Mouse (Mus musculus): ENCODE measurements around the gene Cdhr3.

The Cdhr3 gene

DNA sequence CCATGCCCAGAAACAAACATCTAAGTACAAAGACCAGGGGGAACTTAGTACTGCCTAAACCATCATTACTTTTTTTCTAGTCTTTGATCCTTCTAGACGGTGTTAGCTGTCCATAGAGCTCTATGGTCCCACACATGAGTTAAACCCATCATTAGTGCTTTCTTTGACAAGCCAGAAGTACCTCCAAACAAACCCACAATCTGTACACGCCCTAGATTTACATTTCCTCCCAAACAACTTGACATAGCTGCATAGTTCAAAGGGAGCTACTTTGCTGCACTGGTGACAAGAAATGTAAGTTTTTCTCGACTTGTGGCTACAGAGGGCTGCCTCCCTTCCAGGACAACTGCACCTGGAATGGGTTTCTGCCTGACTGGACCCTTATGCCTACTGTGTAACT is 16.4 kb downstream of the Cdhr3 start:
- DNase-seq (ENCODE audit: low spot score in 2 of 2): no peak

GRCm38 (mm10) chr12:33071901-33072672 is 20.6 kb downstream of the Cdhr3 start:
- DNase-seq (ENCODE audit: low spot score in 2 of 2): no peak

DNA sequence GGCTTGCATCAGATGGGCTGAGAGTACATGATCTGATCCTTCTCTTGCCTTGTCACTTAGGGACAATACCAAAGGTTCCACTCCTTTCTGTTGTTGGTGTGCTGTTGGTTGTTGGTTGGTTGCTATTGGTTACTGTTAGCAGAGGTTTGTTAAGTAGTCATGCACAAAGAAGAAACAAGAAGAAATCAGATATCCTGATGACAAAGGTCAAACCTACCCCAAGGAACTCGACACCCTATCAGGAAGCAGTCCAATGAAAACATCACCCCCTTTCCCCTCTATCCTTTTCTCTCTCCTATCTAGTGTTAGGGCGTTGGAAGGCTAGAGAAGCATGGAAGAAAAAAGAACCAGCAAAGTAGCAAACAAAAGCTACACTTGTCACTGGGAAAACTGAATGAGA is 23.7 kb downstream of the Cdhr3 start:
- no peak for DNase-seq (ENCODE audit: low spot score in 2 of 2)

DNA sequence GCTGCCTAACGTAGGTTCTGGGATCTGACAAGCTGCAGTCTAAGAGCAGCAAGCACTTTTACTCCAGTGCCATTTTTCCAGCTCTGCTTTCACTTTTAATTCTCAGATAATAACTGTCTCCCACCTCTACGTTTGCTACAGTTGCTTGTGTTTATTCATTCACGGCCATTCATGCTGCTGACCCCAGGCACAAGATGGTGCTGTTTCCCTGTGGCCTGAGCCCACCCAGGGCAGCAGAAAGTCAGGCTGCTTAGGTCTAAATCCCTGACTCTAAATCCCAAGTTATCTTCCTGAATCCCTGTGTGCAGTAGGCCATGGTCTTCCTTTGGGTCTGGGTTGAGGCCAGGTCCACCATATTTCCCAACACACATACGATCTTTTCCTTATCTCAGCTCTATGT is 26.3 kb downstream of the Cdhr3 start:
- no peak for DNase-seq (ENCODE audit: low spot score in 2 of 2)

DNA sequence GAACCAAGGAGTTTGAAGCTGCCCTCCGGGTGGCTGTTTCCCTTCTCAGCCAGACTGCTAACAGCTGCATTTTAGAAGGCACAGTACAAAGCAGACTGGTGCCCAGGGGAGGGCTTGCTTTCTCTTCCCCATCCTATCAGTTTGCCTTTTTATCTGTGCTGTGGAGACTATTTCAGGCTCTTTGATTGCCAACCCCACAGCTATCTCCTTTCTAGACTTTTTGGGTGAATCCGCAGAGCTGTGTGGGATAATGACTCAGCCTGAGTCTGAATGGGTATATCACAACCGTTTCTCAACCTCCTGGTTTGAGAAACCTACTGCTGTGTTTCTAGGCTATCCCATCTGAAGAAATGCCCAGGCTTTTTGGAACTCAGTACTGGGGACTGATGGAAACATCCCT is 27.5 kb downstream of the Cdhr3 start:
- DNase-seq (ENCODE audit: low spot score in 2 of 2): no peak

DNA sequence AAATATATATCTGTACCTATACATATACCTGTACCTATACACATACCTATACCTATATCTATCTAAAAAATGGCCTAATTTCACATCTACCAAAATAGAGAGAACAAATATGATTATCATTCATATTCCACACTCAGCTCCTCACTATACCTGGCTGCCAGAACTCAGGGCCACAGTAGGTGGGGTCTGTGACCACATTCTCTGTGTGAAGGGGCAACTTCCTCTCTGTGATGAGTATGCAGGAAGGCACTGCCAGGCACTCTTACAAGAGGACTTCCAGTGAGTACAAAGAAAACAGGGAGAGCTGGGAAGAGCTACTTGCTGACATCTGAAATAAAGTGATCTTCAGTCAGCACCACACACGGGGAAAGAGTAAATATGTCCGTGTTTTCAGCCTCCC is 28.4 kb downstream of the Cdhr3 start:
- no peak for DNase-seq (ENCODE audit: low spot score in 2 of 2)

GRCm38 (mm10) chr12:33063250-33063649 is 29.4 kb downstream of the Cdhr3 start:
- no peak for DNase-seq (ENCODE audit: low spot score in 2 of 2)

DNA sequence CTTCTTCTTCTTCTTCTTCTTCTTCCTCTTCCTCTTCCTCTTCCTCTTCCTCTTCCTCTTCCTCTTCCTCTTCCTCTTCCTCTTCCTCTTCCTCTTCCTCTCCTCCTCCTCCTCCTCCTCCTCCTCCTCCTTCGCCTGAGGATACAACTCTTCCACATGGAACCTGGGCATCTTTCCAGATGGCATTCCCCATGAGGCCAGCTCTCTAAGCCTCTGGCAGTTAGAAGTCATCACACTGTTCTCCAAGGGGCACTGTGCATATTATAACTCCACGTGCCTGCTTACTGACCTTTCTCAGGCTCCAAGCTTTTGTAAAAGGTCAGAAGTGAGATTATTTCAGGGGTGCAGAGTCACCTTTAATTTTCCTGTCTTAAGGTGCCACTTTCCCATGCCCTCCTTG is 30.3 kb downstream of the Cdhr3 start:
- DNase-seq (ENCODE audit: low spot score in 2 of 2): peak in 1 of 2 experiments; percentile 53

GRCm38 (mm10) chr12:33061651-33062050 is 31.0 kb downstream of the Cdhr3 start:
- DNase-seq (ENCODE audit: low spot score in 2 of 2): peak; percentile 44 to 50

DNA sequence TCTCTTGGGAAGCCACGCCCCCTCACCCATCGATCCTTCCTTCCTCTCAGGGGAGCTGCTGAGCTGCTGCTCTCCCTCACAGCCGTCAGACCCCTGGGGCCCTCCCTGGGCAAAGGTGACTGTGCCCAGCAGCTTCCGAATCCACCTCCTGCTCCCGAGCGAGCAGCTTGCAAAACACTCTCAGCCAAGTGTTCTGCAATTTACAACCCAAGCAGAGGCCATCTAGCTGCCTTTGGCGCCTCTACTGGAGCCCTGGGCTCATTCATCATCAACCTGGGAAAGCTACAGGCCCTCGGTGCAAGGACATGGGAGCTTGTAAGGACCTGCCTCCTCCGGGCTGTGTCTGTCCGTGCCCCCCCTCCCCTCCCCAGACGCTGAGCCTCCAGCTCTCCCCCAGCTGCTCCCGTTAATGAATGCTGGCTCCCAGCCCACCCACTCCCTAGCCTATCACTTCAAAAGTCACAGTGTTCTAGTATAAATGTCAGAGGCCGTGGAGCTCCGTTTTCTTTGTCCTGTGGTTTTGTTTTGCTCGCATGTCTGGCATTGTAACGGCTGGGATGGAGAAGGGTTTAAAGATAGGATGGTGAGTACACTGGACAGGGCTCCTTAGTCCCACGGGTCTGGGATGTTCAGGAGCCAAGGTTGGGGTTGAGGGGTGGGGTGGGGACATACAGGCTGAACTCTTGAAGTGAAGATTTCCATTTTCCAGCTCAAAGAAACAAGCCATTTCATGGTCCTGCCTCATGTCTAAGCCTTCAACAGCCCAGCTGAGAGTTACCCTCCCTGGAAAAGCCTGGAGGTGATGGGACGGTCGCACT is 35.2 kb downstream of the Cdhr3 start:
- peak; percentile 10 to 32 for DNase-seq (ENCODE audit: low spot score in 2 of 2)

DNA sequence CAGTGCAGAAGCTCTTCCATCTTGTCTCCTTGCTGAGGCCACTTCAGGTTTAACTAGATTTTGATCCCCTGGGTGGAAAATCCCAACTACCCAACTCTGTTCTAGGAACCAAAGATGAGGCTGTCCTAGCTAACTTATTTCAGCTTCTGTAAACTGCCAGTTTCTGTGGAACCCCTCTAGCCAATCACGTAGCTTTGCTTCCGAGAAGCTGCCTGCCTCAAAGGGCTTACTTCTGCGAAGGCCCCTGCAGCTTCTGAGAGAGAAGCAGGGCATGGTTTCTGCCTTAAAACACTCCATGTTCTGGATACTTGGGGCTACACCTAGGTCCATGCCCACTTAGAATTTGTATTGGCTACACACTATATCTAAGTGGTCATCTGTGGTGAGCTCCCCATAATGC is 36.1 kb downstream of the Cdhr3 start:
- DNase-seq (ENCODE audit: low spot score in 2 of 2): no peak

DNA sequence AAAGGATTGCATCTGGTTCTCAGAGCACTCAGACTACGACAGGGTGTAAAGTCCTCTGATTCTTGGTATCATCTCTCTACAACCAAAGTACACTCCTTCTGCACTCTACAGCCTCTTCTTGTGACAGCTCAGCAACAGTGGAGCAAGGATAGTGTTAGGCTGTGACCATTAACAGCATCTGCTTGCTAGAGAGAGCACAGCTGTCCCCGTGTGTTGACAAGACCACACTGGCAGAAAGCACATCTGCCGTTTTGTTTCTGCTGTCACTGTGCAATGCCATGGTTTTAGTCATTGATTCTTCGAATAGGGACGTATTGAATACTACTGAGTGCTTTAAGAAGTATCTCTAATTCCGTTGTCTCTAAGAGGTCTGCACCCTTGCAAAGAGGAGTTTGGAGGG is 36.6 kb downstream of the Cdhr3 start:
- DNase-seq (ENCODE audit: low spot score in 2 of 2): no peak

GRCm38 (mm10) chr12:33053746-33054145 is 38.9 kb downstream of the Cdhr3 start:
- DNase-seq (ENCODE audit: low spot score in 2 of 2): no peak

DNA sequence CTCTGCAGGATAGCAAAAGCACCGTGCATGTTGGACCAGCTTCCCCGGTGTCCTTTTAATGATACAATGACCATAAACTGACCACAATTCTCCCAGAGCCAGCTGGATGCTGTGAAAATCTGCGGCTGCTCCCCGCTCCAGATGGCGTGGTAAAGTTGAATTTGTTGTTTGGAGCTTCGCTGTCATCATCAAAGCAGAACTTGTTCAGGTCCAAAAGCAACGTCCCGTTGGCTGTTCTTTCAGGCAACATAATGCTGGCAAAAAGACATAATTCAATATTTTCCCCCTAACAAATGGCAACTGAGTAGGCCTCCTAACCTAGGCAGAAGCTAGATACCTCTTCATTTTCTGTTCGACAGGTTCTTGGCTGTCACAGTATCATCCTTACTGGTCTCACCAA is 39.4 kb downstream of the Cdhr3 start:
- DNase-seq (ENCODE audit: low spot score in 2 of 2): no peak

DNA sequence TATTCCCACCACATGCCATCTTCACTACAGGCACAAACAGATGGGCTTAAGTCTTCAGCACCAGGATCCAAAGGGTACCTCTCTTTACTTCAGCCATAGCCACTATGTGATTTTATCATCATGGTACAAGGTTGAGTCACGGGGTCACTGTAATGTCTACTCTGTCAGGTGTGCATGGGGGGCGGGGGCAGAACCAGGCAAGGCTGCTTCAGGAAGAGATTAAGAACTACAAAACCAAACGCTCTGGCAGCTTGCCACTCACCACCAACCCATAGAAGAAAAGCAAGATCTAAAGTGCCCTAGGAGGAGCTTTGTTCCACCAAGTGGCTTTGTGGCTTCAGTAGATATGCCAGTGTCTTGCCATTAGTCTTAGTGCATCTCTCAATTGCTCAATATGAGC is 44.3 kb downstream of the Cdhr3 start:
- DNase-seq (ENCODE audit: low spot score in 2 of 2): no peak

GRCm38 (mm10) chr12:33046434-33046833 is 46.2 kb downstream of the Cdhr3 start:
- DNase-seq (ENCODE audit: low spot score in 2 of 2): no peak

DNA sequence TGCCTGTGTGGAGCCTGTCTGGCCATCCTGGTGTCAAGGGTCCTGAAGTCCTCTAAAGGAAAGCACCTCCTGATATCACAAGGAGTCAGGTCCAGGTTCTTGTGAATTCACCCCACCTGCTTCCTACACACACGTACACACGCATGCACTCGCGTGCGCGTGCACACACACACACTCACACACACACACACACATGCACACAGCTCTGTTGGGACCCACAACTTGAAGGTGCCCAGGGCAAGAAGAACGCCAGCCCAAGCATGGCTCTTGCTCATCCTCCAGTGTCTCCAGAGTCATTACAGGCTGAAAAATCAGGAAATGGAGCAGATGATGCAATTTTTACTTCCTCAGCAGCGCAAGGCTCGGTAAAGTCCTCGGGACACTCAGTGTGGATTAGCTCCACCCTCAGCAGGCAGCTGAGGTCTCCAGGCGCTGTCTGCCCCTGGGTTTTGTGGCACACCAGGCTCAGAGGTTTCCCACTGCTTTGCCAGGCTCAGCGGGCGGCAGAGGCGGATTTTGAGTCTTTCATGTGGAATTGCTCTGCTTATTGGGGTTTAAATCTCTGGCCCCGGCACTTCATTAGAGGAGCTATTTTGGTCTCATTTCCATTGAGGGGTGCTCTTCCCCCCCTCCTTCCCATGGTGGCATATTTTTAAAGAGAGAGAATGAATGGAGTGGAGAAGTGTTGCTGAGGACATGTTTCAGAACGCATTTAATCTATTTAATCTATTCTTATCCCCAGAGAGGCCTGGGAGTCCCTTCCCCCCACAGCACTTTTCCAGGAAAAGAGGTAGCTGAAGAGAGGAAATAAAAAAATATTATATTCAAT is 46.9 kb downstream of the Cdhr3 start:
- peak in 1 of 2 experiments; percentile 39 for DNase-seq (ENCODE audit: low spot score in 2 of 2)

GRCm38 (mm10) chr12:33041476-33041875 is 51.2 kb downstream of the Cdhr3 start:
- DNase-seq (ENCODE audit: low spot score in 2 of 2): no peak

GRCm38 (mm10) chr12:33040811-33041210 is 51.9 kb downstream of the Cdhr3 start:
- DNase-seq (ENCODE audit: low spot score in 2 of 2): no peak

- DNase-seq (ENCODE audit: low spot score in 2 of 2): no peak
These were observed 54.0 kb downstream of the Cdhr3 start for GRCm38 (mm10) chr12:33038676-33039075.

DNA sequence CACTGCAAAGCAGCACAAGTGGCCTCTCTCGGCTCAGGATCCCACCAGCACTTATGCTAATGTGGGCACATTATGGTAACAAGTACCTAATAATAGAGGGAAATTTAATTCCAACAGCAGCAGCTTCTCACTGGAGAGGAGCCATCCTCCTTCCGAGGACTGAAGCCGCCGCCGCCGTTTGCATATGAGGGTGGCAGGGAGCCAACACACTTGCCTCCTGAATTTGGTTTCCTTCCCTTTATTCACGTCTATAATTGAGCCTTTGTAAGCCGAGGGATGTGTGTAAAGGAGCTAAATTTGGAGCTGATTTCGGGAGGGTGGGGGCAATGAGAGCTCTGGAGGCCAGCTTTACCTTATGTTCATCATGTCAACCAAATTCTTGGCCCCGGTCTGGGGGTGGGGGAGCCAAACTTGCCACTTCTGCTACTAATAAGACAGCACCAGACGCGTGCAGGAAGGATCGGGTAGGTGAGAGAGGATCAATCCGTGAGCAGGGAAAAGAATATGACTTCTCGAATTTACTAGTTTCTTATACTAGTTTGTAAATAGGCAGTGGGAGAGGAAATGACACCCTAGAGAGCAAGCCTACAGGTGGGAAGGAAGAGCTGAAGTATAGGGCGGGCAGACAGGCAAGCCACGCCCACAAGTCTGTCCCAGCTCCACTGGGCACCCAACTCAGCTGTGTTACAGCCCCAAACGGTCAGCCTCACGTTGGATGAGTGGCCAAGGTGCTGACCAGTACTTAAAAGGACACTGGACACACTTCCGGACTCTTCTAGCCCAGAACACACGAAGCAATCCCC is 56.8 kb downstream of the Cdhr3 start:
- DNase-seq (ENCODE audit: low spot score in 2 of 2): peak; percentile 17 to 29

Data from heart, adult 9 months (tissue).